Mouse (Mus musculus): ENCODE data around the gene Olfr714. TPM values are rescaled to one million over a fixed set of nuclear protein-coding genes. Genes with fewer than 3 reads are reported as not detected.

Olfr714 gene
- polyA plus RNA-seq, 1 experiment from 2014 or later: not detected

Other genes starting within 250 kb of the Olfr714 start
- not detected in 2 replicates for gene Olfr702, start 237.1 kb upstream of the Olfr714 start, polyA plus RNA-seq (2014; fragmentation: Nextera tagmentation; extraction: Ambion mirVana)
- gene Olfr703, start 227.6 kb upstream of the Olfr714 start, polyA plus RNA-seq (2014; fragmentation: Nextera tagmentation; extraction: Ambion mirVana): not detected in 2 replicates
- gene Olfr704, start 207.8 kb upstream of the Olfr714 start, polyA plus RNA-seq (2014; fragmentation: Nextera tagmentation; extraction: Ambion mirVana): not detected in 2 replicates
- gene Olfr705, start 194.1 kb upstream of the Olfr714 start, polyA plus RNA-seq (2014; fragmentation: Nextera tagmentation; extraction: Ambion mirVana): not detected in 2 replicates
- gene Olfr706, start 182.8 kb upstream of the Olfr714 start, polyA plus RNA-seq (2014; fragmentation: Nextera tagmentation; extraction: Ambion mirVana): not detected in 2 replicates
- not detected in 2 replicates for gene Olfr707, start 169.7 kb upstream of the Olfr714 start, polyA plus RNA-seq (2014; fragmentation: Nextera tagmentation; extraction: Ambion mirVana)
- not detected in 2 replicates for gene Olfr1532-ps1, start 163.0 kb upstream of the Olfr714 start, polyA plus RNA-seq (2014; fragmentation: Nextera tagmentation; extraction: Ambion mirVana)
- not detected in 2 replicates for gene Olfr709-ps1, start 138.8 kb upstream of the Olfr714 start, polyA plus RNA-seq (2014; fragmentation: Nextera tagmentation; extraction: Ambion mirVana)
- gene Olfr710, start 122.7 kb upstream of the Olfr714 start, polyA plus RNA-seq (2014; fragmentation: Nextera tagmentation; extraction: Ambion mirVana): not detected in 2 replicates
- gene Olfr6, start 107.0 kb upstream of the Olfr714 start, polyA plus RNA-seq (2014; fragmentation: Nextera tagmentation; extraction: Ambion mirVana): not detected in 2 replicates
- gene Olfr711, start 95.5 kb upstream of the Olfr714 start, polyA plus RNA-seq (2014; fragmentation: Nextera tagmentation; extraction: Ambion mirVana): not detected in 2 replicates
- not detected in 2 replicates for gene Olfr2, start 64.9 kb upstream of the Olfr714 start, polyA plus RNA-seq (2014; fragmentation: Nextera tagmentation; extraction: Ambion mirVana)
- not detected in 2 replicates for gene Olfr713, start 39.8 kb upstream of the Olfr714 start, polyA plus RNA-seq (2014; fragmentation: Nextera tagmentation; extraction: Ambion mirVana)
- gene Olfr17, start 22.2 kb downstream of the Olfr714 start, polyA plus RNA-seq (2014; fragmentation: Nextera tagmentation; extraction: Ambion mirVana): not detected in 2 replicates
- gene Olfr715b, start 39.4 kb downstream of the Olfr714 start, polyA plus RNA-seq (2014; fragmentation: Nextera tagmentation; extraction: Ambion mirVana): not detected in 2 replicates
- gene Olfr715, start 60.1 kb downstream of the Olfr714 start, polyA plus RNA-seq (2014; fragmentation: Nextera tagmentation; extraction: Ambion mirVana): not detected in 2 replicates
- gene Olfr716, start 67.3 kb downstream of the Olfr714 start, polyA plus RNA-seq (2014; fragmentation: Nextera tagmentation; extraction: Ambion mirVana): not detected in 2 replicates
- not detected in 2 replicates for gene Nlrp14, start 96.0 kb downstream of the Olfr714 start, polyA plus RNA-seq (2014; fragmentation: Nextera tagmentation; extraction: Ambion mirVana)
- not detected in 2 replicates for gene Rbmxl2, start 138.5 kb downstream of the Olfr714 start, polyA plus RNA-seq (2014; fragmentation: Nextera tagmentation; extraction: Ambion mirVana)

Data from limb, embryonic 11.5 days (tissue).